Mouse (Mus musculus): ENCODE measurements at regions not wholly inside any gene's neighbourhood (a gene's known extent, or its start where the extent isn't known, plus 50 kb on each side); places are given as distances from the start of the nearest gene placed in this dataset.

- TF ChIP-seq GATA1 (IDR thresholded peaks at IDR 0.05; ENCODE audit: low read length) = no peak
These were observed 51.2 kb upstream of the Fbxo11 start for GRCm38 (mm10) chr17:88116321-88116720.

- no peak for TF ChIP-seq GATA1 (IDR thresholded peaks at IDR 0.05; ENCODE audit: low read length)
These were observed 53.6 kb upstream of the Fbxo11 start for GRCm38 (mm10) chr17:88118714-88119113.

DNA sequence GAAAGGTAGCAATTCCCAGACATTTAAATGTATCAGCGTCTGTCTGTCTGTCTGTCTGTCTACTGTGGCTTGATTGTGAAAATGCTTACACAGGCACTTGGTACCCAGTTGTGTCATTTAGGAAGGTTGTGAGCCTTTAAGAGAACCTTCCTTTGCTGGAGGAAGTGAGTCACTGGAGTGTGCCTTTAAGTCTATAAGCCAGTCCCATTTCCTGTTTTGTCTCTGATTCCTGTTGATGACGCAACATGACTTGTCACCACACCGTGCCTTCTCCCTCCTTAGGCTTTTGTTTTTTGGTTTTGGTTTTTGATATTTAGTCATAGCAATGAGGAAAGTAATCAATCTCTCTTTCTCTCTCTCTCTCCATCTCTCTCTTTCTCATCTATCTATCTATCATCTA is 58.6 kb upstream of the Fbxo11 start:
- TF ChIP-seq GATA1 (IDR thresholded peaks at IDR 0.05; ENCODE audit: low read length) = no peak

DNA sequence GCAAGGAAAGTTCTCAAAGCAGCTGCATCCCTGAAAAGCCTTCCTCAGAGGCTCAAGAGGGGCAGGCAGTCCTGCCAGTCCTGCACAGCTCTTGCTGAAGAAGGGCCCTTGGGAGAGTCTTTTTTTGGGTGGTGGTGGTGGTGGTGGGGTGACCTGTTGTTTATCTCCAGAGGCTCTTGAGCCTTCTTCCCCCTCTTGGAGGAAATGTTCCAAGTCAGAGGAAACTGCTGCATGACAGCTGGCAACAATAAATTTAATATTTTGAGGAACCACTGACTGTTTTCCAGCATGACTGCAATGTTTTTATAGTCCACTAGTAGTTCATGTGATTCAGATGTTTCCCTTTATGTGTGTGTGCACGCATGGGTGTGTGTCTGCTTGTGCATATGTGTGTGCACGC is 62.0 kb upstream of the Fbxo11 start:
- TF ChIP-seq GATA1 (IDR thresholded peaks at IDR 0.05; ENCODE audit: low read length) = no peak

DNA sequence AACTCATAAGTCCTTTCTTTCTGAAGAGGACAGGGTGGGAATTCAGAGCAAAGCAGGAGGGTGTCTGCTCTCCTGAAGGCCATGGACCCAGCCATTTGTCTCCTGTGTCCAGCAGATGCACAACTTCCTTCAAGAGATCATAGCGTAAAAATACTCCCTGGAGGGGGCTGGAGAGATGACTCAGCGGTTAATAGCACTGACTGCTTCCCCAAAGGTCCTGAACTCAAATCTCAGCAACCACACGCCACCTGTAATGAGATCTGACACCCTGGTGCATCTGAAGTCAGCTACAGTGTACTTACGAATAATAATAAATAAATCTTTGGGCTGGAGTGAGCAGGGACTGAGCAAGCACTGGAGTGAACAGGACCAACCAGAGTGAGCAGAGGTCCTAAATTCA is 66.2 kb upstream of the Fbxo11 start:
- no peak for TF ChIP-seq GATA1 (IDR thresholded peaks at IDR 0.05; ENCODE audit: low read length)

- TF ChIP-seq GATA1 (IDR thresholded peaks at IDR 0.05; ENCODE audit: low read length) = no peak
These were observed 66.9 kb upstream of the Fbxo11 start for GRCm38 (mm10) chr17:88131980-88132379.

DNA sequence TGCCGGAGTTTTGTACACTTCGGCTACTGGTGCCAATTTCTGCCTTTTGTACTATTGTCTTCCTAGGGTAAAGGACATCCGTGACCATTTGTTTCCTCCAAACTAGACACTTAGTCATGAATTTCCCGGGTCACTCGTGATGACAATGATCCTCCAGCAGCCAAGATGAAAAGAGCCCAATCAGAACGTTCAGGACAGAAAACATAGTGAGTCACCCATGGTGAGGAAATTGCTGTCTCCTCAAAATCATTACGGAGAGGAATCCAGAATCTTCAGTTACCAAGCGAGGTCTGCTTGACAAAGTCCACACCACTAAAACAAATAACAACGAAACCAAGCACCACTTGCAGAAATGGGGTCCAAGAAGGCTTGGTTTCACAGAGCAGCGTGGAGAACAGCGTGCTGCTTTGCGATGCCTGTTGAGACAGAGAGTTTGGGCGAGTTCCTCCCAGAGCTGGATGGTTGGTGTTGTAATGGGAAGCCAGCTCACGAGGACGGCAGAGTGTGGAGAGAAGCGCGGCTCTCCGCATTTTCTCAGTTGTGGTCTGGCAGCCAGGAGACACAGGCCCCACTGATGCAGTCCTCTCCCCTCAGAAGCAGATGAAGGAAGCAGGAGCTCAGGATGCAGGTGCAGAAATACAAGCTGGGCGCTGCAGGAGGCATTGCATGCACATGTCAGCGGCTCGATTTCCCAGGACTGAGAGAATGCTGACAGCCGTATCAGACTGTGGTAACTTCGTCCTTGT is 67.7 kb upstream of the Fbxo11 start:
- no peak for TF ChIP-seq GATA1 (IDR thresholded peaks at IDR 0.05; ENCODE audit: low read length)

DNA sequence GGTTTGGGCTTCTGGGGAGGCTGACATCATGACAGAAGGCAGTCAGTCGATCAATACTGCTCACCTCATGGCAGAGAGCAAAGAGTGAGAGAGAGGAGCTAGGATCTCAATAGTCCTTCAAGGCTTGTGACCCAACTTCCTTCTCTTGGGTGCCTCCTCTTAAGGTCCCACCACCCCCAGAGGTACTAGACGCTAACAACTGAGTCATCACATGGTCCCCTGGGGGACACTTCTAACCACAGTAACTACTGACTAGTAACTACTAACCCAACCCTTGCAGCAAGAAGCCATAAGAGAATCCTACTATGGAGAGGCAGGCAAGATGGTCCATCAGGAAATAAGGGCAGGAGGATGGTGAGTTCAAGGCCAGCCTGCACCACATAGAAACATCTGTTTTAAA is 69.5 kb upstream of the Fbxo11 start:
- no peak for TF ChIP-seq GATA1 (IDR thresholded peaks at IDR 0.05; ENCODE audit: low read length)

DNA sequence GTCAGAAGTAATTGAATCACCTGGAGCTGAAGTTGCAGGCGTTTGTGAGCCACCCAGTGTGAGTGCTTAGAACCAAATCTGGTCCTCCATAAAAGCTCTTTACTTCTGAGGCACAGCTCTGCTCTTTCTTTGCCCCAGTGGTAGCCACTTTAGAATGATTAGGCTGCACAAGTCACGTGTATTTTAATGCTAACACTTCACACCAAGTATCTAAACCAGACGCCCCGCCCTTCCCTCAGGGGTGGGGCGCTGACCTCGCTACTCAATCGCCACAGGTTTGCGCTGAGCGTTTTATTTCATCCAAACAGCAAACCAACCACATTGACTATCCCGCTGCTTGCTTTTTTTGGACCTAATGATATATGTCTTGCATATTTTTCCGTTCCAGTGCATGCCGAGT is 76.4 kb upstream of the Fbxo11 start:
- TF ChIP-seq GATA1 (IDR thresholded peaks at IDR 0.05; ENCODE audit: low read length) = no peak

DNA sequence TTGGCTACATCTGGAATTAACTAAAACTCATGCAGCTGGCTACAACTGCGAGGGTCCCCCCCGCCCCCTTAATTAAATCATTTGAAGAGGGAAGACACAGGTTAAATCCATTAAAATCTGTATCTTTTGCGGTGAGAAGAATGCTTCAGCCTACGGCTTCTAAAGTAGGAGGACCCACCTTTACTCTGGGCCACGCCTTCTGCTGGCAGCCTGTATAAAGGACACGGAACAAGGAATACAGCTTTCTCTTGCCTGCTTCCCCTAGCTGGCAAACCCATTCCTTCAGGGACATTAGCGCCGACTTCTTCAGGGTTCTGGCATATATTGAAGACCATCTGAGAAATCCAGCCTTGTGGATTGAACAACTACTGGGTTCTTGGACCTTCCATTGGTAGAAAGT is 76.9 kb upstream of the Fbxo11 start:
- no peak for TF ChIP-seq GATA1 (IDR thresholded peaks at IDR 0.05; ENCODE audit: low read length)

DNA sequence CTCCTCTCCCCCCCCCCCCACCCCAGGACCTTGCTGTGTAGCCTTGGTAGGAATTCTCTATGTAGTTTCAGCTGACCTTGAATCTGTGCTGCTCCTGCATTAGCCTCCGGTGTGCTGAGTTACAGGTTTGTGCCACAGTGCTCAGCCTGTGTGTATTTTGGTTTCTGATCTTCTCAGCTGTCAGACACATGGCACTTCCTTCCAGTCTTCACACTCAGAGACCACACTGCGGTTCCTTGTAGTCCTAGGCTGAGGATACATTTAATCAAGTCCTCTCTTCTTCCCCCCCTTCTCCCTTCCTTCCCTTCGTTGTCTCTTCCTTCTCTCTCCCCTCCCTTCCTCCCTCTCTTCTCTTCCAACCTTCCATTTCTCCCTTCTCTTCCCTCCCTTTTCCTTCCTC is 77.7 kb upstream of the Fbxo11 start:
- TF ChIP-seq GATA1 (IDR thresholded peaks at IDR 0.05; ENCODE audit: low read length) = no peak

DNA sequence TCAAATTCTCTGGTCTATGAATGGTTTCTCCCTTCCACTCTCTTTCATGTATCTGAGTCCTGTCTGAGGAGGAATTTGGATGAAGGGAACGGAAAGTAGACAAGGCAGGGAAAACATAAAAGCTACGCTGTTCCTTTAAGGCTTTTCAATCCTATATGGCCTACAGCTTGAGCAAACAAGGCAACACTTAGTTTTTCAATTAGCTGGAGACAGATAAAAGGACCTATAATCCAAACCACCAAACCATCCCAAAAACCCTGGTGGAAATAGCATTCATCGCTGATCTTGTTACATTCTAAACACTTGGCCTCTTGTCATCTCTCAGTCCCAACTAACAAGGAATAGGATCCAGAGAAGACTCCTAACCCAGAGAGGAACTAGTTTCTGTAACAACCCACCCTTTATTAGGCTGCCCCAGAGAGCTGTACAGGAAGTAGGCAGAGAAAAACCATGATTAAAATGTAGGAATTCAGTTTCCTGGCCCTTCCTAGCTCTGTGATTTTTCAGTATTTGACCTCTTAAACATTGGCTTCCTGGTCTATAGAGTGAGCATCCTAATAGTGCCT is 78.4 kb upstream of the Fbxo11 start:
- no peak for TF ChIP-seq GATA1 (IDR thresholded peaks at IDR 0.05; ENCODE audit: low read length)

GRCm38 (mm10) chr17:88158550-88158949 is 93.5 kb upstream of the Fbxo11 start:
- TF ChIP-seq GATA1 (IDR thresholded peaks at IDR 0.05; ENCODE audit: low read length) = no peak

GRCm38 (mm10) chr17:88159212-88159668 is 94.1 kb upstream of the Fbxo11 start:
- TF ChIP-seq GATA1 (IDR thresholded peaks at IDR 0.05; ENCODE audit: low read length) = no peak

GRCm38 (mm10) chr17:88159851-88160676 is 95.0 kb upstream of the Fbxo11 start:
- no peak for TF ChIP-seq GATA1 (IDR thresholded peaks at IDR 0.05; ENCODE audit: low read length)

DNA sequence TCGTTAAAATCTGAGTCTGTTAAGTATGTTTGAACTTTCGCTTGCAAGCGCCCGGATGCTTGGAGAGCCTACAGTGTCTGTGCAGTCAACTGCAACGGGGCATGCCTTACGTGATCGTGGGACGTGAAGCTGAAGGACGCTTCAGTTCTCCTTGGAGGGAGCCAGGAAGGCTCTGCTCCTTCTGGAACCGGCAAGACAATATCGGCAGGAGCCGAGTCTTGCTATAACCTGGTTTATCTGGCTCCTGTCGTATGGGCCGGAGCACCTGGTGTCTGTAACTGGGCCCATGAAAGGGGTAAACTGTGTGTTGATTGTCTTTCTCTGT is 95.5 kb upstream of the Fbxo11 start:
- no peak for TF ChIP-seq GATA1 (IDR thresholded peaks at IDR 0.05; ENCODE audit: low read length)

GRCm38 (mm10) chr17:88161766-88162165 is 96.7 kb upstream of the Fbxo11 start:
- TF ChIP-seq GATA1 (IDR thresholded peaks at IDR 0.05; ENCODE audit: low read length) = no peak
